Comparison of ENCODE assay signal across 8 mouse cellular contexts in genomic region chr14:53042016-53042415, GRCm38 (mm10).
DNase-seq lines count a peak whose midpoint lies in the region; ATAC-seq and TF ChIP-seq lines count a peak whose summit lies in the region.
"Not testable (repeated sequence)": the region's sequence is repeated elsewhere in the genome, so short reads cannot be mapped to it uniquely, and the experiment has no call there.

No protein-coding gene starts in this region.

- peak; percentile 38 for DNase-seq in CD4-positive helper T cell, adult 2 months (ENCODE audit: low read depth, low spot score)
- DNase-seq in ZHBTc4 (ENCODE audit: low read depth, low spot score) = peak; percentile 62
- DNase-seq in embryo, embryonic 10.5 days (ENCODE audit: low spot score) = peak; percentile 27
- DNase-seq in forebrain, postnatal 0 days; liver, embryonic 11.5 days (ENCODE audit: low spot score): not testable (repeated sequence)
- DNase-seq in induced T-regulatory cell, adult 2 months (ENCODE audit: low read depth) = peak; percentile 56
- DNase-seq in midbrain, embryonic 10.5 days (ENCODE audit: low spot score) = peak; percentile 15
- DNase-seq in thymus, adult 2 months = peak; percentile 35

- TF ChIP-seq CTCF in forebrain, postnatal 0 days (IDR thresholded peaks at IDR 0.05; ENCODE audit: low read depth) = peak; percentile 54
- TF ChIP-seq CTCF in thymus, adult 2 months (IDR thresholded peaks at IDR 0.05; ENCODE audit: borderline replicate concordance, control insufficient read depth, extremely low read depth, insufficient read depth, low read length, poor library complexity) = not testable (repeated sequence)

- peak; percentile 38; the same call in 1 of the 2 replicates for ATAC-seq in forebrain, postnatal 0 days
- ATAC-seq in liver, embryonic 11.5 days (replicated peaks; ENCODE audit: low FRiP score) = peak; percentile 57; the same call in 1 of the 2 replicates

- H3K4me3 ChIP-seq in forebrain, postnatal 0 days (ENCODE audit: low read depth, low read length); liver, embryonic 11.5 days (ENCODE audit: low read depth, low read length); midbrain, embryonic 10.5 days; thymus, adult 2 months (ENCODE audit: control insufficient read depth, insufficient read depth, low read length): not testable (repeated sequence)

- not testable (repeated sequence) for H3K9ac ChIP-seq in forebrain, postnatal 0 days; liver, embryonic 11.5 days (ENCODE audit: low read depth, low read length)

- H3K4me1 ChIP-seq in forebrain, postnatal 0 days (ENCODE audit: insufficient read depth); liver, embryonic 11.5 days (replicated peaks; ENCODE audit: control insufficient read depth, insufficient read depth, low read length); midbrain, embryonic 10.5 days; thymus, adult 2 months (replicated peaks; ENCODE audit: control insufficient read depth, insufficient read depth, low read length): not testable (repeated sequence)

- not testable (repeated sequence) for H3K27me3 ChIP-seq in forebrain, postnatal 0 days (ENCODE audit: insufficient read depth, low read length); liver, embryonic 11.5 days (replicated peaks; ENCODE audit: control insufficient read depth, insufficient read depth, low read length); midbrain, embryonic 10.5 days (ENCODE audit: low read depth, poor library complexity, severe bottlenecking); thymus, adult 2 months (ENCODE audit: control insufficient read depth, insufficient read depth, low read length)

- not testable (repeated sequence) for H3K4me2 ChIP-seq in forebrain, postnatal 0 days (ENCODE audit: low read depth); liver, embryonic 11.5 days

- not testable (repeated sequence) for TF ChIP-seq POLR2A in thymus, adult 2 months (IDR thresholded peaks at IDR 0.05; ENCODE audit: control insufficient read depth, extremely low read depth, insufficient read depth, low read length, poor library complexity)

- WGBS in forebrain, postnatal 0 days = 17% methylated on average over 3 of the region's 3 CpGs
- WGBS in liver, embryonic 11.5 days = 20% methylated on average over 3 of the region's 3 CpGs
- WGBS in midbrain, embryonic 10.5 days = 20% methylated on average over 3 of the region's 3 CpGs
- WGBS in thymus, adult 2 months = 5% methylated on average over 3 of the region's 3 CpGs

- H3K27ac ChIP-seq in forebrain, postnatal 0 days (ENCODE audit: low read depth, low read length); liver, embryonic 11.5 days (ENCODE audit: low read depth, low read length); midbrain, embryonic 10.5 days (replicated peaks); thymus, adult 2 months (ENCODE audit: control insufficient read depth, insufficient read depth, low read length): not testable (repeated sequence)

- not testable (repeated sequence) for H3K9me3 ChIP-seq in forebrain, postnatal 0 days (ENCODE audit: low read length); liver, embryonic 11.5 days (ENCODE audit: control insufficient read depth, low read length); midbrain, embryonic 10.5 days (replicated peaks)

- not testable (repeated sequence) for H3K36me3 ChIP-seq in forebrain, postnatal 0 days (ENCODE audit: insufficient read depth); liver, embryonic 11.5 days (ENCODE audit: control insufficient read depth, insufficient read depth, low read length); midbrain, embryonic 10.5 days; thymus, adult 2 months (ENCODE audit: control insufficient read depth, insufficient read depth, low read length)
